Mouse (Mus musculus) spleen, adult 2 months (tissue): ENCODE data around the gene Fcer1g.

Experiments
- CTCF ChIP-seq: fragments of 200-500 bp; IDR thresholded peaks from 2 replicates; pipeline ENCODE4 v1.5.1; 2011; ENCODE audit warnings: mild to moderate bottlenecking, inconsistent platforms; ENCODE audit not compliant: insufficient read depth, insufficient read length, insufficient replicate concordance; ENCODE audit errors: extremely low read depth
- POLR2A ChIP-seq: fragments of 200-500 bp; IDR thresholded peaks from 2 replicates; pipeline ENCODE4 v1.6.1; 2011; ENCODE audit warnings: low read depth, low read length, inconsistent platforms

DNA sequence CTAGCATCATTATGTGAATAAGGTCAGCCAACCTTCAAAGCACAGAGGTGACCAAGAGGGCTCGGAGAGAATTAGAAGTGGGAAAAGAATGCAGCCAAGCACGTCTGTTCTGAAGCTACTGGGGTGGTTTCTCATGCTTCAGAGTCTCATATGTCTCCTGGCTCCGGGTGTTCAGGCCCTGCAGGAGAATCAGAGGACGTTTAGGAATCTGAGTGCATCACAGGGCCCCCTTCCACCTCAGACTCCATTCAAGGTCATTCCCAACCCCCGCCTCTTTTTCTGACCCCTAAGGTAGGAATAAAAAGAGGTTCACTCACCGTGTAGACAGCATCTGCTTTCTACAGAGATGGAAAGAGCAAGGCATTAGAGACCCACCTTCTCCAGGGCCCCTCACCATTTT lies 4.4 kb downstream of the Fcer1g start:
- TF ChIP-seq POLR2A = no peak
- no peak for TF ChIP-seq CTCF
